Mouse (Mus musculus): ENCODE measurements around the gene Ngrn.

- TF ChIP-seq POLR2A (IDR thresholded peaks at IDR 0.05; ENCODE audit: borderline replicate concordance, insufficient read depth, low read length) (no peak), CTCF (IDR thresholded peaks at IDR 0.05; ENCODE audit: borderline replicate concordance, insufficient read depth, low read depth, low read length) (no peak)
Measured at GRCm38 (mm10) chr7:80264606-80265005, 3.6 kb downstream of the Ngrn start.

Measured in cerebellum, adult 2 months (tissue).